Mouse (Mus musculus) heart, postnatal 0 days (tissue): ENCODE results near the gene Bcl11a. TPM values are rescaled to one million over a fixed set of nuclear protein-coding genes. Genes with fewer than 3 reads are reported as not detected.
"Not testable (repeated sequence)": the region's sequence is repeated elsewhere in the genome, so short reads cannot be mapped to it uniquely, and the experiment has no call there.

Experiments used
- ATAC-seq: fragments of 200-750 bp; cut with Nextera tagmentation; 2 replicates; pipeline ENCODE4 v1.8.0; 2017; ENCODE audit warnings: low read depth, moderate number of reproducible peaks, moderate library complexity; ENCODE audit not compliant: insufficient read depth
- DNase-seq: peaks from one replicate; pipeline ENCODE4 v3.0.0-alpha.2; 2016; ENCODE audit warnings: low spot score
- H3K27ac ChIP-seq: fragments of 300-500 bp; sonication (generic); 2 replicates; pipeline ENCODE4 v1.5.1; 2014; ENCODE audit warnings: low read depth, mild to moderate bottlenecking
- H3K27me3 ChIP-seq: fragments of 300-500 bp; sonication (generic); 2 replicates; pipeline ENCODE4 v1.6.1; 2014; ENCODE audit warnings: low read length, mixed read lengths; ENCODE audit not compliant: control insufficient read depth, insufficient read depth
- H3K36me3 ChIP-seq: fragments of 300-500 bp; sonication (generic); replicated peaks from 2 replicates; pipeline ENCODE4 v1.6.1; 2014; ENCODE audit warnings: low read length, mixed read lengths; ENCODE audit not compliant: control insufficient read depth, insufficient read depth
- H3K4me1 ChIP-seq: fragments of 300-500 bp; sonication (generic); 2 replicates; pipeline ENCODE4 v1.6.1; 2014; ENCODE audit warnings: antibody characterized with exemption; ENCODE audit not compliant: control insufficient read depth, insufficient read depth
- H3K4me2 ChIP-seq: fragments of 300-500 bp; sonication (generic); 2 replicates; pipeline ENCODE4 v1.6.1; 2014; ENCODE audit warnings: low read depth, mild to moderate bottlenecking, low read length, moderate library complexity
- H3K4me3 ChIP-seq: fragments of 300-500 bp; sonication (generic); 2 replicates; pipeline ENCODE4 v1.5.1; 2014; ENCODE audit warnings: low read depth, low read length
- H3K9ac ChIP-seq: fragments of 300-500 bp; sonication (generic); replicated peaks from 2 replicates; pipeline ENCODE4 v1.6.1; 2014; ENCODE audit warnings: low read depth, low read length, mixed read lengths
- H3K9me3 ChIP-seq: fragments of 300-500 bp; sonication (generic); replicated peaks from 2 replicates; pipeline ENCODE4 v1.6.1; 2016; ENCODE audit warnings: low read length; ENCODE audit not compliant: control insufficient read depth
- CTCF ChIP-seq: IDR thresholded peaks from 2 replicates; pipeline ENCODE4 v1.5.1; 2016; ENCODE audit warnings: antibody characterized with exemption, control low read depth, low read depth
- EP300 ChIP-seq: IDR thresholded peaks from 2 replicates; pipeline ENCODE4 v1.6.1; 2016; ENCODE audit warnings: antibody characterized with exemption, low read depth
- WGBS: fragments of 180-500 bp; shearing (Covaris S2); extraction: QIAGEN DNeasy Blood & Tissue Kit; methylation state at CpG from one replicate; pipeline ENCODE4 v1.1.7; 2014; 5-methylcytosine and 5-hydroxymethylcytosine counted together
- polyA plus RNA-seq: library from polyadenylated mRNA; unstranded; fragments of >200 nt; fragmentation: Nextera tagmentation; extraction: Ambion mirVana; gene quantifications from 2 replicates; pipeline ENCODE4 v1.2.1, GENCODE M21; 2015
- total RNA-seq: library from RNA; depleted of rRNA; stranded (reverse); fragments of >200 nt; gene quantifications from 2 replicates; pipeline ENCODE4 v1.2.3, GENCODE M21; 2014; ENCODE audit warnings: low replicate concordance

Bcl11a gene
- total and polyA plus RNA-seq, 2 experiments from 2014 or later = 7.1 to 8.2 TPM

DNA sequence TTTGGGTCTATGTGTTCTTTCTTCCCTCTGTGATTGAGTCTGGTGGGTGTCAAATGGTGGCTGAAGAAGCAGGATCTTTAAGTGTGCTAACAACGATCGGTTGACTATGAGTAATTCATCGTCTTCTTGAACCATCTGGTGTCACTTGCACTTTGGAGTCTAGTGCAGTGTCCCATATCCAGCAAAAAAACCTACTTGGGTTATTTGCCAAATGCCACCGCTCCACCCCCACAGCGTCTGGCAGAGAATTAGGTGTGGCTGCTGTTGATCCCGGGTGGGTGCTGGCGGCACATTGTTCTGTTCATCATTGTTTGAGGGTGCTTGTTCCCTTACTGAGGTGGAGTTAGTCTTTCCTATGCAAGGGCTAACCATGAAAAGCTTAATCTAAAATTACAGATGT is 45.0 kb downstream of the Bcl11a start:
- Histone ChIP-seq H3K4me1 (no peaks in the 10 kb centered on the region; the same call in 1 of the 2 replicates), H3K9me3 (no peaks in the 10 kb centered on the region), H3K9ac (no peak overlapping the region), H3K4me2 (no peak overlapping the region), H3K4me3 (no peak overlapping the region), H3K36me3 (no peaks in the 10 kb centered on the region), H3K27ac (no peak overlapping the region), H3K27me3 (no peaks in the 10 kb centered on the region)
- ATAC-seq = no peak
- no peak for TF ChIP-seq EP300
- TF ChIP-seq CTCF = no peak
- WGBS = 82% methylated on average over 7 of the region's 7 CpGs
- no peak for DNase-seq

DNA sequence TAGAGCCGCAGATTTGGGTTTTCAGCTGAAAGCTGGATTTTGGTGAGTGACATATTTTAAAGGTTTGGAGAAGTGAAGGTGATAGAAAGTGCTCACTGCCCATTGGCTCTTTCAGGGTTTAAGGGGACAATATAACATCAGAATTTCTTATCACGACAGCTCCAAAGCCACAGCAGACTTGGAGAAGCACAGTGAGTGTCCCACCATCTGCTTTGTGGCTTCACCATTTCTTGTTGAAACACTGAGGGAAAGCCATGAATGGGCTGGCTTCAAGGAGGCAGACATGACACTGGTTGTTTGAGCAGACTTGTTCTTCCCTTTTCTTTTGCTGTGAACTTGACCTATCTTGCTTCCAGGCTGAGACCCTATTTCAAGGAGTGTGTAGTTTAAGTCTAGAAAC is 46.1 kb downstream of the Bcl11a start:
- no peak for ATAC-seq

DNA sequence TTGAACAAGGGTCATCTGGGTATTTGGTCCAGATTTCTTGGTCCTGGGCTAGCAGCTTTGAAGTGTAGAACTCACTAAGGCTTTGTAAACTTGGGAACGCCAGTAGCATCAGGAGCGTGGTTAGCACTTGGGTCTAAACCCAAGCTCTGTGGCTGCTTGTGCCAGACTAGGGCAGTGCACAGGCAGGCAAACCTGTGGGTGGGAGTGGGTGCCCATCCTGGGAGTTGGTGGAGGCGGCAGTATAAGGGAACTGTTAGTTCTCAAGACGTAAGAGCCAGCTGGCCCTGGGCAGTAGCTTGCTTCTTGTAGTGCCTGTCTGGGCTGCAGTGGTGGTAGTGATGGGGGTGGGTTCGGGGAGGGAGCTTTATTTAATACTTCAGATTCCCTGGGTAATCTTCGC is 47.2 kb downstream of the Bcl11a start:
- H3K27ac ChIP-seq = no peak overlapping the region
- no peak overlapping the region for H3K4me3 ChIP-seq
- no peaks in the 10 kb centered on the region for H3K27me3 ChIP-seq
- 75% methylated on average over 6 of the region's 6 CpGs for WGBS
- ATAC-seq = no peak
- DNase-seq = no peak
- no peaks in the 10 kb centered on the region; the same call in none of the 2 replicates for H3K4me1 ChIP-seq
- no peak overlapping the region for H3K9ac ChIP-seq
- H3K4me2 ChIP-seq = no peak overlapping the region
- TF ChIP-seq EP300 (no peak), CTCF (no peak)
- no peaks in the 10 kb centered on the region for H3K36me3 ChIP-seq
- no peaks in the 10 kb centered on the region for H3K9me3 ChIP-seq

More for the DNA sequence above, 46.1 kb downstream of the Bcl11a start:
- Histone ChIP-seq H3K27me3 (no peaks in the 10 kb centered on the region), H3K4me1 (no peaks in the 10 kb centered on the region; the same call in 1 of the 2 replicates), H3K36me3 (no peaks in the 10 kb centered on the region), H3K9ac (no peak overlapping the region), H3K4me3 (no peak overlapping the region), H3K27ac (no peak overlapping the region), H3K4me2 (no peak overlapping the region), H3K9me3 (no peaks in the 10 kb centered on the region)
- WGBS = 94% methylated on average over 2 of the region's 2 CpGs
- no peak for DNase-seq
- TF ChIP-seq EP300 (no peak), CTCF (no peak)

DNA sequence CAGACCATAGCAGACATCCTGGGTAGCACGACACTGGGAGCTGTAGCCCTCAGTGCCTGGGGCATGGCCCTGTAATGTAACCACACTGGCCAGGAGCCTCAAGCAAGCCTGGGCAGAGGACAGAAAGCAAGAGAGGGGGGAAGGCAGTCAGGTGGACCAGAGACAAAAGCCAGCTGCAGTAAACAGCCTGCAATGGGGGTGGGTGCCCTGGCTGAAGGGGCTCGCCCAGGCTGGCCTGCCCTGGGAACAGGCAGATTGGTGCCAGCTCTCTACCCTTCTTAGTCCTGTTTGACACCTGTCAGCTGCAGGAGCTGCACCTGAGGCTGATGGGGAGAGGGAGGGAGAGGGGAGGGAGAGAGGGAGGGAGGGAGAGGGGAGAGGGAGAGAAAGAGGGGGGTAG is 50.1 kb downstream of the Bcl11a start:
- ATAC-seq = no peak
- Histone ChIP-seq H3K4me2 (no peak overlapping the region), H3K27ac (no peak overlapping the region), H3K9ac (no peak overlapping the region), H3K36me3 (no peaks in the 10 kb centered on the region), H3K4me1 (no peaks in the 10 kb centered on the region; the same call in none of the 2 replicates), H3K27me3 (no peaks in the 10 kb centered on the region), H3K9me3 (no peaks in the 10 kb centered on the region), H3K4me3 (no peak overlapping the region)
- no peak for TF ChIP-seq EP300
- no peak for DNase-seq
- 83% methylated on average over 2 of the region's 2 CpGs for WGBS

DNA sequence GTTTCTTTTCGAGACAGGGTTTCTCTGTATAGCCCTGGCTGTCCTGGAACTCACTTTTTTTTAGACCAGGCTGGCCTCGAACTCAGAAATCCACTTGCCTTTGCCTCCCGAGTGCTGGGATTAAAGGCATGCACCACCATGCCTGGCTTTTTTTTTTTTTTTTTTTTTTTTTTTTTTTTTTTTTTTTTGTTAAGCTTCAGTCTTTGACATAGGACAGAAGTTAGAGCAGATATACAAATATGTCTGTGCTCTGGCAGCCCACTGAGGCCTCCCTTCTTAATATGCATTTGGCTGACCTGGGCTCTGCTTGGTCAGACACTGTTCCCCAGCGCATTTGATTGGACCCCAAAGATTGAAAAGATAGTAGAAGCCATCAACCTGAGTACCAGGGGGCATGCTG is 51.0 kb downstream of the Bcl11a start:
- WGBS = 87% methylated on average over 4 of the region's 4 CpGs
- not testable (repeated sequence) for H3K27me3 ChIP-seq

DNA sequence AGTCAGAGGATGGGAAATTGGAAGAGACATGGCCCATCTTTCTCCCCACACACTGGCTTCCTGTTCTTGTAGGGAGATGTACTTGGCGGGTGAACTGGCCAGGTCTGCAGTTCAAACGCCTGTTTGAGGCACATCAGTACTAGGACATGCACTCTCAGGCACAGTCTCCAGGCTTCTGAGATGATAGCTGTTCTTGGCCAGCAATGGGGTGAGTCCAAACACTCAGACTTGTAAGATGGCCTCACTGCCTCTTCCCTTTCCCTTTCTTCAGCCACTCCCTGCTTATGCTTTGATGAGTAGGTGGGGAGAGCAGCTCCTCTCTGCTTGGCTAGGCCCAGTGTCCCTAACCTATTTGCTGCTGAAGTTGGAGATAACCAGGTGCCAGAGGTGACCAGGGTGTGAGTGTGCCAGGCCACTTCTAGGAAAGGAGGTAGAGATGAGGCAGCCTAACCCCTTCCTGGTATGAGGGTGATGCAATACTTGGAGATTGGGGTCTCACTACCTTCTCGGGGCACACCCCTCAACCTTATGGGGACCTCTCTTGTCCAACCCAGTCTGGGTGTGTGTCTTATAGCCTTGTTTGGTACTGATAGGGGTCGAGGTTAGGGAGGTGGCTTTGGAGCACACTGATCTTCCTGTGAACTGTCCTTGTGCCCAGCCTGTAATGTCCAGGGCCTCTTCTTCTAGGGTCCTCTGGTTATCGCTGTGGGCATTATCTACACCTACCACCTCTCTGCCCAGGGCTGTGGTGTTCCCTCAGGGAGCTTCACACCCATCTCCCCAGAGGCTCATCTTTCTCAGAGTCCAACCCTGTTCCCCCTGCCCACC is 51.7 kb downstream of the Bcl11a start:
- DNase-seq = no peak
- Histone ChIP-seq H3K36me3 (no peaks in the 10 kb centered on the region), H3K27me3 (no peaks in the 10 kb centered on the region), H3K4me3 (no peak overlapping the region), H3K27ac (no peak overlapping the region), H3K4me1 (no peaks in the 10 kb centered on the region; the same call in 1 of the 2 replicates), H3K9ac (no peak overlapping the region), H3K4me2 (no peak overlapping the region), H3K9me3 (no peaks in the 10 kb centered on the region)
- 73% methylated on average over 5 of the region's 5 CpGs for WGBS
- no peak for ATAC-seq
- no peak for TF ChIP-seq EP300
- TF ChIP-seq CTCF = no peak

More for the DNA sequence above, 51.0 kb downstream of the Bcl11a start:
- H3K4me3 ChIP-seq, H3K9ac ChIP-seq, ATAC-seq, H3K9me3 ChIP-seq, H3K27ac ChIP-seq, H3K4me1 ChIP-seq, DNase-seq, H3K4me2 ChIP-seq, H3K36me3 ChIP-seq: not testable (repeated sequence)
